Mouse (Mus musculus) bone marrow, adult 2 months (tissue): ENCODE results near the gene Trim72.

Source experiments
- CTCF ChIP-seq: fragments of 200-500 bp; IDR thresholded peaks from 2 replicates; pipeline ENCODE4 v1.5.1; 2011; ENCODE audit warnings: low read length, control low read depth; ENCODE audit not compliant: control insufficient read depth, insufficient read depth
- POLR2A ChIP-seq: fragments of 200-500 bp; IDR thresholded peaks from 2 replicates; pipeline ENCODE4 v1.6.1; 2011; ENCODE audit warnings: low read depth, mild to moderate bottlenecking, control low read depth, low read length, borderline replicate concordance; ENCODE audit not compliant: control insufficient read depth

GRCm38 (mm10) chr7:128022974-128023373, 19.2 kb downstream of the Trim72 start:
- TF ChIP-seq CTCF (peak; percentile 36; the same call in 1 of the 2 replicates), POLR2A (no peak)
